20 mouse cellular contexts compared by ENCODE assay signal in genomic region chr12:40114020-40114419, GRCm38 (mm10). TPM values are rescaled to one million over a fixed set of nuclear protein-coding genes. Genes with fewer than 3 reads are reported as not detected.
DNase-seq lines count a peak whose midpoint lies in the region; ATAC-seq lines count a peak whose summit lies in the region.
"Had no signal": no experiment of that assay in that cellular context is flagged by ENCODE, and none has a peak within 500 bp of the region (broad histone marks: within the 10 kb centered on the region; RNA-seq: fewer than 3 reads in every experiment).

No protein-coding gene starts in this region.

- no peak overlapping the region for H3K4me2 ChIP-seq in limb, embryonic 12.5 days
- H3K4me2 ChIP-seq in intestine, embryonic 16.5 days (ENCODE audit: low read depth, low read length) = no peak overlapping the region
- H3K4me2 ChIP-seq: forebrain, embryonic 15.5 days; heart, embryonic 11.5 days; heart, embryonic 15.5 days; hindbrain, embryonic 13.5 days had no signal

- no peak for ATAC-seq in limb, embryonic 12.5 days (ENCODE audit: insufficient number of reproducible peaks, insufficient read depth, low FRiP score, low TSS enrichment, low read depth)
- peak; percentile 97 for ATAC-seq in intestine, embryonic 16.5 days
- ATAC-seq in megakaryocyte progenitor cell, adult 5-6 weeks (replicated peaks; ENCODE audit: poor library complexity) = peak; percentile 61
- ATAC-seq: forebrain, embryonic 15.5 days; hindbrain, postnatal 0 days had no signal

- H3K27ac ChIP-seq in limb, embryonic 12.5 days = peak overlapping the region; percentile 79
- H3K27ac ChIP-seq in limb, embryonic 10.5 days = no peak overlapping the region
- H3K27ac ChIP-seq in intestine, embryonic 16.5 days (ENCODE audit: low read length) = no peak overlapping the region
- H3K27ac ChIP-seq: forebrain, embryonic 15.5 days; heart, adult 2 months; heart, embryonic 15.5 days; hindbrain, embryonic 13.5 days; hindbrain, postnatal 0 days had no signal

- no peaks in the 10 kb centered on the region for H3K27me3 ChIP-seq in limb, embryonic 12.5 days
- no peaks in the 10 kb centered on the region for H3K27me3 ChIP-seq in limb, embryonic 10.5 days (ENCODE audit: low read depth, poor library complexity, severe bottlenecking)
- H3K27me3 ChIP-seq in intestine, embryonic 16.5 days (replicated peaks; ENCODE audit: control insufficient read depth, insufficient read depth, low read length) = no peaks in the 10 kb centered on the region
- H3K27me3 ChIP-seq: forebrain, embryonic 15.5 days; heart, embryonic 15.5 days; hindbrain, embryonic 13.5 days had no signal

- no peaks in the 10 kb centered on the region for H3K36me3 ChIP-seq in limb, embryonic 12.5 days
- no peaks in the 10 kb centered on the region for H3K36me3 ChIP-seq in limb, embryonic 10.5 days
- no peaks in the 10 kb centered on the region for H3K36me3 ChIP-seq in intestine, embryonic 16.5 days (ENCODE audit: control insufficient read depth, insufficient read depth, low read length)
- H3K36me3 ChIP-seq: forebrain, embryonic 15.5 days; heart, embryonic 15.5 days; hindbrain, embryonic 13.5 days had no signal

- H3K9ac ChIP-seq in limb, embryonic 12.5 days (replicated peaks) = no peak overlapping the region
- no peak overlapping the region for H3K9ac ChIP-seq in intestine, embryonic 16.5 days (ENCODE audit: low read depth, low read length)
- H3K9ac ChIP-seq: forebrain, embryonic 15.5 days; heart, embryonic 15.5 days; hindbrain, embryonic 13.5 days had no signal

- no peaks in the 10 kb centered on the region for H3K9me3 ChIP-seq in limb, embryonic 12.5 days
- no peaks in the 10 kb centered on the region for H3K9me3 ChIP-seq in limb, embryonic 10.5 days (replicated peaks)
- no peaks in the 10 kb centered on the region for H3K9me3 ChIP-seq in intestine, embryonic 16.5 days (ENCODE audit: control insufficient read depth, low read length)
- H3K9me3 ChIP-seq: forebrain, embryonic 15.5 days; heart, embryonic 15.5 days; hindbrain, embryonic 13.5 days had no signal

- DNase-seq in limb, embryonic 10.5 days (ENCODE audit: low spot score) = no peak
- no peak for DNase-seq in left cerebral cortex, postnatal 25 days (ENCODE audit: low spot score in 2 of 2)
- DNase-seq in heart, adult 18-20 months = no peak
- no peak for DNase-seq in layer of hippocampus, adult 9-10 months (ENCODE audit: low spot score)
- DNase-seq: adrenal gland, adult 8-10 months; cerebellum, adult 11 months; cerebellum, adult 8-10 months; cerebellum, postnatal 14 days; gastrocnemius, postnatal 36 days; heart, adult 2 months; heart, postnatal 14 days had no signal

- no peak overlapping the region for H3K4me3 ChIP-seq in limb, embryonic 12.5 days (replicated peaks)
- no peak overlapping the region for H3K4me3 ChIP-seq in limb, embryonic 10.5 days
- no peak overlapping the region for H3K4me3 ChIP-seq in intestine, embryonic 16.5 days (ENCODE audit: low read length)
- H3K4me3 ChIP-seq: forebrain, embryonic 15.5 days; heart, adult 2 months; heart, embryonic 15.5 days; hindbrain, embryonic 13.5 days had no signal

- no peaks in the 10 kb centered on the region for H3K4me1 ChIP-seq in limb, embryonic 12.5 days (replicated peaks)
- H3K4me1 ChIP-seq in limb, embryonic 10.5 days = no peaks in the 10 kb centered on the region
- no peaks in the 10 kb centered on the region for H3K4me1 ChIP-seq in intestine, embryonic 16.5 days (ENCODE audit: control insufficient read depth, insufficient read depth, low read length)
- H3K4me1 ChIP-seq: forebrain, embryonic 15.5 days; heart, embryonic 15.5 days; hindbrain, embryonic 13.5 days had no signal

- WGBS in limb, embryonic 12.5 days = 89% methylated on average over 3 of the region's 3 CpGs
- 86% methylated on average over 3 of the region's 3 CpGs for WGBS in limb, embryonic 10.5 days
- WGBS in intestine, embryonic 16.5 days = 66% methylated on average over 3 of the region's 3 CpGs

- intact Hi-C loops in left cerebral cortex, postnatal 25 days (cut with DNase I) = no loop called here

RNA-seq across cellular contexts. Expression of gene Scin, which starts 20.0 kb away (rescaled TPM):
- polyA plus RNA-seq in limb, embryonic 12.5 days (2016; fragmentation: Nextera tagmentation; extraction: Ambion mirVana) = 7.0 and 7.6 TPM in 2 replicates
- 0.09 TPM in 1 of 2 replicates, not detected in the other for polyA plus RNA-seq in limb, embryonic 10.5 days (2016; fragmentation: Nextera tagmentation; extraction: Ambion mirVana)
- 67.5 and 79.3 TPM in 2 replicates for polyA plus RNA-seq in intestine, embryonic 16.5 days (2015; fragmentation: Nextera tagmentation; extraction: Ambion mirVana)
- 1.8 and 2.9 TPM in 2 replicates for total RNA-seq in megakaryocyte progenitor cell, adult 5-6 weeks (2015)
- 3.2 and 4.6 TPM in 2 replicates for total RNA-seq in megakaryocyte progenitor cell, adult 5-6 weeks (2017)
- total RNA-seq in left cerebral cortex, postnatal 25 days (2021) = under 1 TPM in 1 of 2 experiments, not detected in 1; 0.18 TPM
- 1 to 10 TPM; 2.0 to 2.2 TPM for total RNA-seq in heart, adult 18-20 months (2021)
- total RNA-seq: hindbrain, postnatal 0 days had no signal
- polyA plus RNA-seq: forebrain, embryonic 11.5 days; forebrain, embryonic 15.5 days had no signal
